Mouse (Mus musculus) forebrain, embryonic 13.5 days (tissue): ENCODE data around the gene Sap30bp. TPM values are rescaled to one million over a fixed set of nuclear protein-coding genes. Genes with fewer than 3 reads are reported as not detected.

Experiments
- ATAC-seq: fragments of 200-750 bp; cut with Nextera tagmentation; 2 replicates; pipeline ENCODE4 v1.8.0; 2017
- H3K27ac ChIP-seq: fragments of 300-500 bp; sonication (generic); 2 replicates; pipeline ENCODE4 v1.5.1; 2015; ENCODE audit warnings: inconsistent platforms, mild to moderate bottlenecking, moderate library complexity
- H3K27me3 ChIP-seq: fragments of 300-500 bp; sonication (generic); 2 replicates; pipeline ENCODE4 v1.6.1; 2015; ENCODE audit warnings: mild to moderate bottlenecking, inconsistent platforms
- H3K36me3 ChIP-seq: fragments of 300-500 bp; sonication (generic); 2 replicates; pipeline ENCODE4 v1.6.1; 2015; ENCODE audit warnings: mild to moderate bottlenecking, inconsistent platforms; ENCODE audit not compliant: poor library complexity, severe bottlenecking
- H3K4me1 ChIP-seq: fragments of 300-500 bp; sonication (generic); 2 replicates; pipeline ENCODE4 v1.6.1; 2015; ENCODE audit warnings: inconsistent platforms
- H3K4me2 ChIP-seq: fragments of 300-500 bp; sonication (generic); 2 replicates; pipeline ENCODE4 v1.6.1; 2015; ENCODE audit warnings: inconsistent platforms, mild to moderate bottlenecking, moderate library complexity
- H3K4me3 ChIP-seq: fragments of 300-500 bp; sonication (generic); 2 replicates; pipeline ENCODE4 v1.5.1; 2015; ENCODE audit warnings: mild to moderate bottlenecking, inconsistent platforms
- H3K9ac ChIP-seq: fragments of 300-500 bp; sonication (generic); 2 replicates; pipeline ENCODE4 v1.6.1; 2015; ENCODE audit warnings: mild to moderate bottlenecking, inconsistent platforms
- H3K9me3 ChIP-seq: fragments of 300-500 bp; sonication (generic); replicated peaks from 2 replicates; pipeline ENCODE4 v1.6.1; 2016; ENCODE audit warnings: inconsistent platforms
- WGBS: fragments of 180-500 bp; shearing (Covaris S2); methylation state at CpG from one replicate; pipeline ENCODE4 v1.1.7; 2015; 5-methylcytosine and 5-hydroxymethylcytosine counted together
- polyA plus RNA-seq: library from polyadenylated mRNA; unstranded; fragments of >200 nt; fragmentation: Nextera tagmentation; extraction: Ambion mirVana; gene quantifications from 2 replicates; pipeline ENCODE4 v1.2.1, GENCODE M21; 2015

The Sap30bp gene
- polyA plus RNA-seq, 1 experiment from 2014 or later: 62.4 TPM

DNA sequence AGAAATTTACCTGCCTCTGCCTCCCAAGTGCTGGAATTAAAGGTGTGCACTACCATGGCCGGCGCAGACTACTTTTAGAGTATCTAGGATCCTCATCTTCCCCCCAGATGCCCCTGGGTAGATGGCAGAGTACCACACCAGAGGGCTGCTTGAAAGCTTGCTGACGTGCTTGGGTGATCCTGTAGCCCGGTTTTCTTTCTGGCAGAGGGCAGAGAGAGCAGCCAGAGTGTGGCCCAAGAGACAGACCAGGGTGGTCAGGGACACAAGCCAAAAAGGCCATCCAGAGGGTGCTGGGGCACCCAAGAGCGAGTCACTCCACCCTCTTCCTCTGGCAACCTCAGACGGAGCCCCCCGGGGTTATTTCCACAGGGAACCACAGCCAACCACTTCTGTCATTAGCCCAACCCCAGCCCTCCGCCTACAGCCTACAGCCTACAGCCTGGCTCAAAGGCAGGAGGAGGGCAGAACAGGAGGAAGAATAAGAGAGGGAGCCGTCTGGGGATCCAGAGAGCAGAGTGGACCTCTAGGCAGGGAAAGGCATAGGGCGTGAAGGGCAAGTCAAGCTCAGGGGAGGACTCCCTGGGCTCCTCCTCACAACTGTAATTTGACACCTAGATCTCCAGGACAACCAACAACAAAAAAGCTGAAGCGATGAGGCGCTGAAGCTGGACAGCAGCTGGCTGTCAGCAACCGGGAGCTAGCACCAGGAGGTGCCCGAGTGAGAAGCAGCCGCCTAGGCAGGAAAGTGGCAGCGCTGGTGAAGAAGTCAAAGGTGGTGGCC is 33.4 kb upstream of the Sap30bp start, which contains the start of gene Smim5:
Gene Smim5 (plus strand): TSS at position 481 of the 781 bp plus-strand sequence.
- Histone ChIP-seq H3K27ac (no peak within 1 kb of the TSS), H3K36me3 (peaks cover 31% of the 10 kb centered on the region), H3K9ac (peak within 1 kb of the TSS; percentile 22), H3K4me1 (peaks cover 12% of the 10 kb centered on the region; the same call in 1 of the 2 replicates), H3K27me3 (no peaks in the 10 kb centered on the region), H3K4me3 (no peak within 1 kb of the TSS), H3K9me3 (no peaks in the 10 kb centered on the region), H3K4me2 (peak within 1 kb of the TSS; percentile 8; the same call in 1 of the 2 replicates)
- no peak for ATAC-seq
- 36% methylated on average over 16 of the region's 16 CpGs for WGBS

GRCm38 (mm10) chr11:115900561-115901337 is 32.3 kb upstream of the Sap30bp start:
- H3K9me3 ChIP-seq: no peaks in the 10 kb centered on the region
- 0 out of 2 replicates have a peak overlapping the region, but pooled peaks have one; percentile 10 for H3K9ac ChIP-seq
- ATAC-seq: no peak
- 84% methylated on average over 8 of the region's 8 CpGs for WGBS
- H3K4me2 ChIP-seq: no peak overlapping the region
- H3K27me3 ChIP-seq: no peaks in the 10 kb centered on the region
- peaks cover 12% of the 10 kb centered on the region; the same call in 1 of the 2 replicates for H3K4me1 ChIP-seq
- H3K36me3 ChIP-seq: peaks cover 28% of the 10 kb centered on the region
- no peak overlapping the region for H3K27ac ChIP-seq
- no peak overlapping the region for H3K4me3 ChIP-seq

- peaks cover 12% of the 10 kb centered on the region; the same call in 1 of the 2 replicates for H3K4me1 ChIP-seq
- no peak overlapping the region for H3K4me3 ChIP-seq
- peaks cover 21% of the 10 kb centered on the region for H3K36me3 ChIP-seq
- 91% methylated on average over 9 of the region's 9 CpGs for WGBS
- H3K27me3 ChIP-seq: no peaks in the 10 kb centered on the region
- H3K9me3 ChIP-seq: no peaks in the 10 kb centered on the region
- no peak overlapping the region for H3K9ac ChIP-seq
- no peak for ATAC-seq
- H3K27ac ChIP-seq: no peak overlapping the region
- H3K4me2 ChIP-seq: no peak overlapping the region
Measured at GRCm38 (mm10) chr11:115901338-115902161, 31.5 kb upstream of the Sap30bp start.

- WGBS: 86% methylated on average over 5 of the region's 5 CpGs
Measured at GRCm38 (mm10) chr11:115902177-115902576, 30.9 kb upstream of the Sap30bp start.

GRCm38 (mm10) chr11:115902831-115903230 is 30.3 kb upstream of the Sap30bp start:
- ATAC-seq: no peak
- no peak overlapping the region for H3K4me3 ChIP-seq

More at GRCm38 (mm10) chr11:115902177-115902576, 30.9 kb upstream of the Sap30bp start:
- Histone ChIP-seq H3K4me1 (peaks cover 12% of the 10 kb centered on the region; the same call in 1 of the 2 replicates), H3K4me2 (no peak overlapping the region), H3K9me3 (no peaks in the 10 kb centered on the region), H3K27ac (no peak overlapping the region), H3K9ac (no peak overlapping the region), H3K36me3 (peaks cover 19% of the 10 kb centered on the region; the same call in 1 of the 2 replicates), H3K27me3 (no peaks in the 10 kb centered on the region), H3K4me3 (no peak overlapping the region)
- ATAC-seq: no peak

GRCm38 (mm10) chr11:115903384-115904230 is 29.5 kb upstream of the Sap30bp start:
- H3K36me3 ChIP-seq: peaks cover 17% of the 10 kb centered on the region; the same call in 1 of the 2 replicates
- H3K4me2 ChIP-seq: no peak overlapping the region
- peaks cover 12% of the 10 kb centered on the region; the same call in 1 of the 2 replicates for H3K4me1 ChIP-seq
- no peak overlapping the region for H3K27ac ChIP-seq
- no peak for ATAC-seq
- 86% methylated on average over 11 of the region's 11 CpGs for WGBS
- no peak overlapping the region for H3K4me3 ChIP-seq
- no peaks in the 10 kb centered on the region for H3K9me3 ChIP-seq
- no peaks in the 10 kb centered on the region for H3K27me3 ChIP-seq
- H3K9ac ChIP-seq: no peak overlapping the region

More at GRCm38 (mm10) chr11:115902831-115903230, 30.3 kb upstream of the Sap30bp start:
- 93% methylated on average over 1 of the region's 1 CpGs for WGBS
- Histone ChIP-seq H3K4me2 (no peak overlapping the region), H3K27ac (no peak overlapping the region), H3K4me1 (peaks cover 12% of the 10 kb centered on the region; the same call in 1 of the 2 replicates), H3K9me3 (no peaks in the 10 kb centered on the region), H3K27me3 (no peaks in the 10 kb centered on the region), H3K36me3 (peaks cover 13% of the 10 kb centered on the region; the same call in 1 of the 2 replicates), H3K9ac (no peak overlapping the region)

GRCm38 (mm10) chr11:115904231-115904955 is 28.7 kb upstream of the Sap30bp start:
- Histone ChIP-seq H3K9me3 (no peaks in the 10 kb centered on the region), H3K4me2 (no peak overlapping the region), H3K27me3 (no peaks in the 10 kb centered on the region), H3K9ac (no peak overlapping the region), H3K4me1 (peaks cover 12% of the 10 kb centered on the region; the same call in 1 of the 2 replicates), H3K27ac (no peak overlapping the region), H3K36me3 (peaks cover 17% of the 10 kb centered on the region; the same call in 1 of the 2 replicates), H3K4me3 (no peak overlapping the region)
- no peak for ATAC-seq
- WGBS: 87% methylated on average over 8 of the region's 8 CpGs

DNA sequence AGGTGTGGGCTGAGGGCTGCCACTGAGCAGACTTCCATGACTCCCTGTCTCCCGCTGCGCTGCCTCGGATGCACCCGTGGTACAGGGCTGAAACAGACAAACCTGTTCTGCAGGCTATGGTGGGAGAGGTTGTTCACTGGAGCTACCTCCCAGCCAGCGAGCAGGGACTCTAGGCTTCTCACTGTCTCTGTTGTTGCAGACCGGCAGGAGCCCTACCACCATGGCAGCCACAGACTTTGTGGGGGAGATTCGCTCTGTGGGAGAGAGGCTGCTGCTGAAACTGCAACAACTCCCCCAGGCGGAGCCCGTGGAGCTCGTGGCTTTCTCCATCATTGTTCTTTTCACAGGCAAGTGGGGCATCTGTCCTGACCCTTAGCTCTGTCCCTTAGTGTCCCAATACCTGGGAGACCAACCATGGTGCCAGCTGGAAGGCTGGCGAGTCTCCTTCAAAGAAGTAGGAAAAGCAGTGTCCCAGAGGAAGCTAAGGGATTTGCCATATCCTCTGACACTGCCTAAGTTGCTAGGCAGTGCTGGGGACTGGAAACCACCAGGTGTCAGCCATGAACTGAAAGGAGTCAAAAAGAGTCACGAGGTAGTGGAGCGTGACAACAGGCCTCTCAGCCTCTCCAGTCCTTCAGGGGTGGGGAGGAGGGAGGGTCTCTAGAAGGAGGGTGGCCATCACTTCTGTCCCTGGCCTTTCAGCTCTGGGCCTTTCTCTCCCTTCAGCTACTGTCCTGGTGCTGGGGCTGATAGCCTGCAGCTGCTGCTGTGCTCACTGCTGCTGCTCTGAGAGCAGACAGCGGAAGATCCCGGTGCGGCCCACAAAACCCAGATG is 27.9 kb upstream of the Sap30bp start:
- no peak overlapping the region for H3K27ac ChIP-seq

DNA sequence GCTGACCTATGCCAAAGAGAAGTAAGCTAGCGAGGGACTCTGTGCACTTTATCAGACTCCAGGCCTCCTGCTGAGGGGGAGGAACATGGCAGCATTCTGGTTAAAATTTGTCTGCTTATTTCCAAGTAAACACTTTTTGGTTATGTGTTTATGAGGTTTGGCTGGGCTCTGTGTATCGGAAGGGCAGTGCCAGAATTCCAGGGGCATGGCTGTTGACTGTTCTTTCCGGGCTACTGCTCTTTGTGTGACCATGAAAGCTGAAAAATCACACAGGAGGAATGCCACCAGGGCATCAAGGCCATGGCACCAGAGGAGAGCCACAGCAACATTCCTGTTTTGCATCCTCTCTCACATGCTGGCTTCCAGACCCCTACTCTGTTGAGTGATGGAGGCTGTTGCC is 27.0 kb upstream of the Sap30bp start:
- no peak overlapping the region for H3K27ac ChIP-seq
- no peaks in the 10 kb centered on the region for H3K27me3 ChIP-seq
- H3K9ac ChIP-seq: no peak overlapping the region
- no peaks in the 10 kb centered on the region for H3K9me3 ChIP-seq
- H3K4me3 ChIP-seq: no peak overlapping the region
- 78% methylated on average over 3 of the region's 3 CpGs for WGBS
- ATAC-seq: no peak
- peaks cover 24% of the 10 kb centered on the region; the same call in 1 of the 2 replicates for H3K36me3 ChIP-seq
- no peak overlapping the region for H3K4me2 ChIP-seq
- no peaks in the 10 kb centered on the region for H3K4me1 ChIP-seq

More for the DNA sequence above, 27.9 kb upstream of the Sap30bp start:
- H3K27me3 ChIP-seq: no peaks in the 10 kb centered on the region
- no peak overlapping the region for H3K4me2 ChIP-seq
- 0 out of 2 replicates have a peak, but pooled peaks cover 5% of the 10 kb centered on the region for H3K4me1 ChIP-seq
- 53% methylated on average over 16 of the region's 16 CpGs for WGBS
- no peaks in the 10 kb centered on the region for H3K9me3 ChIP-seq
- no peak overlapping the region for H3K4me3 ChIP-seq
- no peak for ATAC-seq
- H3K36me3 ChIP-seq: peaks cover 22% of the 10 kb centered on the region; the same call in 1 of the 2 replicates
- no peak overlapping the region for H3K9ac ChIP-seq
